Mouse (Mus musculus) monocyte, adult 2 months (primary cell): Measurements from ENCODE around the gene Ftl1.
"Not testable (repeated sequence)": the region's sequence is repeated elsewhere in the genome, so short reads cannot be mapped to it uniquely, and the experiment has no call there.

Experiments used
- DNase-seq, 2 experiments: peaks; one replicate each; pipeline ENCODE4 v3.0.0; 2022; ENCODE audit warnings: low spot score in 2 of 2, low read depth in 1 of 2

Ftl1 gene

GRCm38 (mm10) chr7:45477003-45477402 lies 17.3 kb upstream of the Ftl1 start:
- DNase-seq = peak in 1 of 2 experiments; percentile 33

- DNase-seq = no peak
These were observed 16.8 kb upstream of the Ftl1 start for GRCm38 (mm10) chr7:45476453-45476852.

GRCm38 (mm10) chr7:45475291-45475969 lies 15.7 kb upstream of the Ftl1 start:
- no peak for DNase-seq

- DNase-seq = peak in 1 of 2 experiments; percentile 43
These were observed 11.2 kb upstream of the Ftl1 start for GRCm38 (mm10) chr7:45470869-45471268.

GRCm38 (mm10) chr7:45467090-45467670 lies 7.5 kb upstream of the Ftl1 start:
- DNase-seq = no peak

- DNase-seq = peak; percentile 81 to 89
These were observed 6.8 kb upstream of the Ftl1 start, which contains the start of gene Bax for GRCm38 (mm10) chr7:45466283-45467089. Bax (minus strand) TSS chr7:45466898.

GRCm38 (mm10) chr7:45465549-45465948 lies 5.9 kb upstream of the Ftl1 start:
- no peak for DNase-seq

GRCm38 (mm10) chr7:45465112-45465511 lies 5.4 kb upstream of the Ftl1 start:
- DNase-seq = no peak

- no peak for DNase-seq
These were observed 4.5 kb upstream of the Ftl1 start for GRCm38 (mm10) chr7:45463987-45464778.

- DNase-seq = not testable (repeated sequence)
These were observed 3.2 kb upstream of the Ftl1 start for GRCm38 (mm10) chr7:45462868-45463267.

- DNase-seq = no peak
These were observed 2.6 kb upstream of the Ftl1 start for GRCm38 (mm10) chr7:45462325-45462724.

GRCm38 (mm10) chr7:45461781-45462180 lies 2.1 kb upstream of the Ftl1 start:
- DNase-seq = no peak

- no peak for DNase-seq
These were observed 1.6 kb upstream of the Ftl1 start for GRCm38 (mm10) chr7:45461326-45461725.

- DNase-seq = peak in 1 of 2 experiments; percentile 53
These were observed 1.2 kb upstream of the Ftl1 start for GRCm38 (mm10) chr7:45460860-45461314.

GRCm38 (mm10) chr7:45460377-45460776 lies 693 bp upstream of the Ftl1 start:
- DNase-seq = no peak

GRCm38 (mm10) chr7:45458748-45459563 lies 728 bp downstream of the Ftl1 start:
- DNase-seq = peak in 1 of 2 experiments; percentile 49

GRCm38 (mm10) chr7:45457204-45458060 lies 2.3 kb downstream of the Ftl1 start:
- DNase-seq = peak; percentile 71

GRCm38 (mm10) chr7:45456721-45457203 lies 2.9 kb downstream of the Ftl1 start:
- DNase-seq = no peak
